Mouse (Mus musculus): Measurements from ENCODE around the gene Itga2b. TPM values are rescaled to one million over a fixed set of nuclear protein-coding genes. Genes with fewer than 3 reads are reported as not detected.
A peak's percentile ranks its signal among the peaks of the same experiment; 100 is the strongest.

Itga2b gene
- polyA plus RNA-seq, 1 experiment from 2014 or later = 13.1 TPM

DNA sequence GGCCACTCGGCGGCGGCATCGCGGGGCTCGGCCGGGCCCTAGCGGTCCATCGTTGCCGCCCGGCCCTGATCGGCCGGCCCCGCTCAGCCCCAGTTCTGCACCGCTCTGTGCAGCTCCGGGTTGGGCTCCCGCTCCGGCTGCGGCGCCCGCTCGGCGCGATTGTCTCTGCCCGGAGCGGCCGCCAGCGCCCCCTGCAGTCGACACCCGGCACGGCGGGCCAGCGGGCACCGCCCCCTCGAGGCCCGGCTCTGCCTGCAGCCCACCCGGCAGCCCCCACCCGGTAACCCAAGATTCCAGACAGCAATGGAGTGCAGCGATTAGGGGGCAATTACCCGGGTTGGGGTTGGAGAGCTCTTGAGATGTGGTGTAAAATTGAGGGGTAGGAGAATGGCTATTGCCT is 22.4 kb downstream of the Itga2b start, which contains the start of gene Fam171a2:
Fam171a2 (minus strand) TSS at position 186 of the 400 bp plus-strand sequence.
- peak within 1 kb of the TSS; percentile 99 for H3K27ac ChIP-seq (ENCODE audit: low read depth, low read length)
- peak within 1 kb of the TSS; percentile 69 for H3K4me2 ChIP-seq (ENCODE audit: low read length)
- H3K36me3 ChIP-seq (ENCODE audit: control insufficient read depth, insufficient read depth, low read length) = peaks cover 7% of the 10 kb centered on the region
- H3K9ac ChIP-seq (ENCODE audit: low read depth, low read length) = peak within 1 kb of the TSS; percentile 100
- H3K9me3 ChIP-seq (ENCODE audit: control insufficient read depth, low read length) = no peaks in the 10 kb centered on the region
- no peaks in the 10 kb centered on the region for H3K27me3 ChIP-seq (replicated peaks; ENCODE audit: control insufficient read depth, insufficient read depth, low read length)
- ATAC-seq = peak; percentile 80
- WGBS = 0% methylated on average over 37 of the region's 40 CpGs
- H3K4me3 ChIP-seq (ENCODE audit: low read length) = peak within 1 kb of the TSS; percentile 98
- H3K4me1 ChIP-seq (ENCODE audit: control insufficient read depth, insufficient read depth, low read depth, low read length) = peaks cover 31% of the 10 kb centered on the region

DNA sequence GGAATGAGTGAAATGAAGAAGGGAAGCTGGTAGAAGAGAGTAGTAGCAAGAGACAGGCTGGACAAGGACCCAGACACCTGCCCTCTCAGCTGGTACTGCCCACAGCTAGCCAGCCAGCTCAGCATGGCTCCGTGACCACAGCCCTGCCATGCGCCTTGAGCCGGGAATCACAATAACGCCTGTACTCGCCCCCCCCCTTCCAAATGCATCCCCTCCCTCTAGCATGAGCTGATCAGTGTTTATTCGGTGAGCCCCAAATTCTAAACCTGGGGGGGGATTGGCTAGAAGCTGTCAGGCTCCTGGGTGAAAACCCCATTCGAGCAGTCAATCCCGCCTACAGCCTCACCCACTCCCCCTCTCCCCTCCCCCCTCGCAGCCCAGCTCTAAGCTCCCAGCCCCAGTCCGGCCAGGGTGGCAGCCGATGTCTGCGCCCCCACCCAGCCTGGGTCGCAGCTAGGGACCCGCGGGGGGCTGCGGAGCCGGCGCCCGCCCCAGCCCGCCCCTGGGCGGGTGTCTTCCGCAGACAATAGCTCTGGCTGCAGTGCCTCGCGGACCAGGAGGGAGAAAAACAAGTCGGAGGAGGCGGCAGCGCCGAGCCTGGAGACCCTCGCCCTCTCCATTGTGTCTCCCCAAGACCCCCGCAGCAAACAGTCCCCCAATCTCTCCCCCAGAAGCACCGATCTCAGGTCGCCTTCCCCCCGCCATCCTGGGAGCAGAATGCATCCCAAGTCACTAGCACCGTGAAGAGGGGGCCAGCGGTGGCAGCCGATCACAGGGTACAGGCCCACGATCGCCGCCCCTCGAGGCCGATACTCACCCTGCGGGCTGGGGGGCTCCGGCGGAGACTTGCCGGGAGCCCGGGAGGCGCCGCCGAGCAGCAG is 23.1 kb downstream of the Itga2b start:
- WGBS = 0% methylated on average over 33 of the region's 49 CpGs
- H3K4me1 ChIP-seq (ENCODE audit: control insufficient read depth, insufficient read depth, low read depth, low read length) = peaks cover 31% of the 10 kb centered on the region
- ATAC-seq = peak; percentile 71
- H3K4me3 ChIP-seq (ENCODE audit: low read length) = peak overlapping the region; percentile 98
- H3K4me2 ChIP-seq (ENCODE audit: low read length) = peak overlapping the region; percentile 69
- H3K9me3 ChIP-seq (ENCODE audit: control insufficient read depth, low read length) = no peaks in the 10 kb centered on the region
- H3K9ac ChIP-seq (ENCODE audit: low read depth, low read length) = peak overlapping the region; percentile 100
- peak overlapping the region; percentile 99 for H3K27ac ChIP-seq (ENCODE audit: low read depth, low read length)
- no peaks in the 10 kb centered on the region for H3K27me3 ChIP-seq (replicated peaks; ENCODE audit: control insufficient read depth, insufficient read depth, low read length)
- H3K36me3 ChIP-seq (ENCODE audit: control insufficient read depth, insufficient read depth, low read length) = peaks cover 10% of the 10 kb centered on the region

DNA sequence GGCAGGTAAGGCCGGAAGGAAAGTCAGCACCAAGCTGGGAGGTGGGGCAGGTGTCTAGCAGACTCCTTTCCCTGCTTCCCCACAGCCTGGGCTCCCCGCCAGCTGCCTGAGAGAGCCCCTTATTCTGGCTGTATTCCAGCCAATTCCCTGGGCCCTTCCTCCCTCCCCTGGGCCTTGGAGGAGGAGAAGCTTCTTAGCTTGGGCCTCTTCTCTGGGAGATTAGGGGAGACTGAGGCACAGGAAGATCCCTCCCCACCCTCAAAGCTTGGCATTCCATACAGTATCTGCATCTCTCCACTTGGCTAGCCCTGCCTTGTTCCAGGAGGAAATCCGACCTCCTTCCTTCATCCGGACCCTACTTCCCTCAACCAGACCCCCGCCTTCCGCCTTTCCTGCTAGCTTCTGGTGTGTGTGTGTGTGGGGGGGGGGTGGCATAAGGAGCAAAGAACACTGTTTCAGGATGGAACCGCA is 24.0 kb downstream of the Itga2b start:
- peak overlapping the region; percentile 99 for H3K27ac ChIP-seq (ENCODE audit: low read depth, low read length)
- peak overlapping the region; percentile 100 for H3K9ac ChIP-seq (ENCODE audit: low read depth, low read length)
- no peaks in the 10 kb centered on the region for H3K9me3 ChIP-seq (ENCODE audit: control insufficient read depth, low read length)
- H3K27me3 ChIP-seq (replicated peaks; ENCODE audit: control insufficient read depth, insufficient read depth, low read length) = no peaks in the 10 kb centered on the region
- peaks cover 31% of the 10 kb centered on the region for H3K4me1 ChIP-seq (ENCODE audit: control insufficient read depth, insufficient read depth, low read depth, low read length)
- WGBS = 1% methylated on average over 7 of the region's 7 CpGs
- peak overlapping the region; percentile 69 for H3K4me2 ChIP-seq (ENCODE audit: low read length)
- H3K4me3 ChIP-seq (ENCODE audit: low read length) = peak overlapping the region; percentile 98
- H3K36me3 ChIP-seq (ENCODE audit: control insufficient read depth, insufficient read depth, low read length) = peaks cover 13% of the 10 kb centered on the region
- peak; percentile 2; the same call in 1 of the 2 replicates for ATAC-seq

DNA sequence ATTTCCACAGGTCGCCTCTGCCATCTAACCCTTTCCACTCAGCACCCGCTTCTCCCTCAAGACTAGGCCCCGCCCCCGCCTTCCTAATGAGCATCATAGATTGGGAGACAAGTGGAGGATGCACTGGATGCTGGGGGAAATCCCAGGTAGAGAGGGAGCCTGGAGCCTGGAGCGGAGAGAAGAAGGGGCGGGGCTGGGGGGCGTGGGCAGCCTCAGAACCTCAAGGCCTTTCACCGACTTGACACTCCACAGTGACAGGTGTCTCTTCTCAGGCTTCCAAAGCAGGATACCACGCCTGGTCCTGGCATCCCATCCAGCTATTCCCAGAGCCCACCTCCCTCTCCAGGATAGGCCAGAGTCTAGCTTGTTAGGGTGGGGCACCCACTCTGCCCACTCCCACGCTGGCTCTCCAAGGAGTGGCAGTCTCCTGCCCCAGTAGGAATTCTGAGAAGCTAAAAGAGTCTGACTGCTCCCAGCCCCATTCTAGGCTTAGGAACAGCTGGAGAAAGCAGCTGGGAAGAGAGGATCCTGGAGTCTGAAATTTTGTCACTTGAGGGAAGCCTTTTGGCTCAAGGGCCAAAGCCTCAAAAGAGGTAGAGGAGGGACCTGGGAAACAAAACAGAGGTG is 24.5 kb downstream of the Itga2b start:
- 13% methylated on average over 10 of the region's 10 CpGs for WGBS

DNA sequence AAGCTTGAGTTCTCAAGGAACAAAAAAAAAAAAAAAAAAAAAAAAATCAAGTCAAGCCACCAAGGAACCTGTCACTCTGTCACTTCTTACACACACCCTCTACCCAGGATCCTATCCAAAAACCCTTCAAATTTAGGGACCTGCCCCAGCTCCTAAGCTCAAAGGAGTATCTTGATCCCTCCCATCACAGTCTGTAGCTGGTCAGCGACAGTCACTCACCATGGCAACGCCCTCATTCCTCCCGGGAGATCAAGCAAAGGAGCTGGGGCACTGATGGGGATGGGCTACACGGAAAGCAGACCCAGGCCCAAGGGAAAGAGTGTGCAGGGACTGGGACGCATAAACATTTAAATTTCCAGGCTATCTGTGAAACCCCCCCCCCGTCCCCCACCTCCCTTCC is 25.1 kb downstream of the Itga2b start:
- Histone ChIP-seq H3K4me1 (ENCODE audit: control insufficient read depth, insufficient read depth, low read depth, low read length) (peaks cover 31% of the 10 kb centered on the region), H3K36me3 (ENCODE audit: control insufficient read depth, insufficient read depth, low read length) (peaks cover 17% of the 10 kb centered on the region), H3K9me3 (ENCODE audit: control insufficient read depth, low read length) (no peaks in the 10 kb centered on the region), H3K4me2 (ENCODE audit: low read length) (peak overlapping the region; percentile 69), H3K27me3 (replicated peaks; ENCODE audit: control insufficient read depth, insufficient read depth, low read length) (no peaks in the 10 kb centered on the region), H3K4me3 (ENCODE audit: low read length) (peak overlapping the region; percentile 98), H3K27ac (ENCODE audit: low read depth, low read length) (0 out of 2 replicates have a peak overlapping the region, but pooled peaks have one; percentile 13), H3K9ac (ENCODE audit: low read depth, low read length) (peak overlapping the region; percentile 100; the same call in 1 of the 2 replicates)
- no peak for ATAC-seq
- 4% methylated on average over 6 of the region's 6 CpGs for WGBS

More for the DNA sequence above, 24.5 kb downstream of the Itga2b start:
- Histone ChIP-seq H3K4me2 (ENCODE audit: low read length) (peak overlapping the region; percentile 69), H3K4me3 (ENCODE audit: low read length) (peak overlapping the region; percentile 98), H3K27me3 (replicated peaks; ENCODE audit: control insufficient read depth, insufficient read depth, low read length) (no peaks in the 10 kb centered on the region), H3K9ac (ENCODE audit: low read depth, low read length) (peak overlapping the region; percentile 100), H3K27ac (ENCODE audit: low read depth, low read length) (peak overlapping the region; percentile 99), H3K9me3 (ENCODE audit: control insufficient read depth, low read length) (no peaks in the 10 kb centered on the region), H3K36me3 (ENCODE audit: control insufficient read depth, insufficient read depth, low read length) (peaks cover 14% of the 10 kb centered on the region), H3K4me1 (ENCODE audit: control insufficient read depth, insufficient read depth, low read depth, low read length) (peaks cover 31% of the 10 kb centered on the region)
- peak; percentile 3; the same call in 1 of the 2 replicates for ATAC-seq

DNA sequence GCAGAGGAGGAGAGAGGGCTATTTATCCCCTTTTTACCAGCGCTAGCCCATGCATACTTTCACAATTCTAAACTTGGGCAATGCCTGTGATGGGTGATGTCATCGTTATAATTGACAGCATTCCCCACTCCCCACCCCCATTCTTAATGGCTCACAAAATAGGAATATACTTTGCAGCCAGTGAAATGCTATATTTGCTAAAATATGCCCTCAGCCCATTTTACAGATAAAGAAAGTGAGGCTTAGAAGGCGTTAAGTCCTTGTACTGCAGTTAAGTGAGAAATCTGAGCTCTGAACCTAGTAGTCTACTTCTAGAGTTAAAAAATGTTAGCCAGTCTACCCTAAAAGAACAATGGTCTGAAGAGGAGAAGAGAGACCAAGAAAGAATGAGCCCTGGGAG is 25.6 kb downstream of the Itga2b start:
- no peak overlapping the region for H3K27ac ChIP-seq (ENCODE audit: low read depth, low read length)
- H3K27me3 ChIP-seq (replicated peaks; ENCODE audit: control insufficient read depth, insufficient read depth, low read length) = no peaks in the 10 kb centered on the region
- H3K4me1 ChIP-seq (ENCODE audit: control insufficient read depth, insufficient read depth, low read depth, low read length) = peaks cover 31% of the 10 kb centered on the region
- no peak overlapping the region for H3K4me3 ChIP-seq (ENCODE audit: low read length)
- ATAC-seq = no peak
- H3K9ac ChIP-seq (ENCODE audit: low read depth, low read length) = no peak overlapping the region
- WGBS = 83% methylated on average over 3 of the region's 3 CpGs
- H3K9me3 ChIP-seq (ENCODE audit: control insufficient read depth, low read length) = no peaks in the 10 kb centered on the region
- H3K36me3 ChIP-seq (ENCODE audit: control insufficient read depth, insufficient read depth, low read length) = peaks cover 22% of the 10 kb centered on the region
- no peak overlapping the region; the same call in 1 of the 2 replicates for H3K4me2 ChIP-seq (ENCODE audit: low read length)

DNA sequence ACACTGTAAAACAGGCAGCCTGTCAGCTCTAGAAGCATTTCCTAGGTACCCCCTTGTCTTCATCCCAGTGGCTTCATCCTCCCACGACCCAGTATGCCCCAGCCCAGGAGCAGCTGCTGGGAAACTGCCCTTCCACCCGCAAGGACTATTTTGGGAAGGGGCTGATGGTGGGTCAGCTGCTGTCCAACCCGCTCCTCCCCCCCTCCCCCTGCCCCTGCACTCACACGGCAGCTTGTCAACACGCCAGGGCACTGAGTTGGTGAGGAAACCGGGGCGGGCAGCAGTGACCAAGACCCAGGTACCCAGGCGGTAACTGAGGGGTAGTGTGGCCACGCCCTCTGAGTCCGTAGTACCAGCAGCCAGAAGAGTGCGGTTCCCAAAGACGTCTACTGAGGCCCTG is 26.2 kb downstream of the Itga2b start:
- Histone ChIP-seq H3K27me3 (replicated peaks; ENCODE audit: control insufficient read depth, insufficient read depth, low read length) (no peaks in the 10 kb centered on the region), H3K9me3 (ENCODE audit: control insufficient read depth, low read length) (no peaks in the 10 kb centered on the region), H3K4me2 (ENCODE audit: low read length) (no peak overlapping the region), H3K36me3 (ENCODE audit: control insufficient read depth, insufficient read depth, low read length) (peaks cover 25% of the 10 kb centered on the region), H3K27ac (ENCODE audit: low read depth, low read length) (no peak overlapping the region), H3K4me1 (ENCODE audit: control insufficient read depth, insufficient read depth, low read depth, low read length) (peaks cover 32% of the 10 kb centered on the region), H3K4me3 (ENCODE audit: low read length) (no peak overlapping the region), H3K9ac (ENCODE audit: low read depth, low read length) (no peak overlapping the region)
- ATAC-seq = no peak
- 67% methylated on average over 12 of the region's 12 CpGs for WGBS

DNA sequence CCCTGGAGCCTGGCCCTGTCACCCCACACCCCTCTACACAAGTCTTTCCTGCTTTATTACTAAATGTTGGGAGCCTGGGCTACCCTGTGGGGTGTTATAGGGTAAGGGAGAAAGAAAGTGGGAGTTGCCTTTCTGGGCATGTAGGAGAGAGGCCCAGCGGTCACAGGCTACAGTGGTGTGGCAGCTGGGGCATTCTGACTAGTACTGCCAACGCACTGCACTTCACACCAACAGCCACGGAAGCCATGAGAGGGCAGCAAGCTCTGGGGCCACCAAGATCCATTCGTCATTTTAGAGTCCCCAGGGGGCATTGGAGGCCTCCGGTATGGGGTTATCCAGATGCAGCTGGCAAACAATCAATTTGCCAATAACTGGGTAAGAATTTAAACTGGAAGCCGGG is 27.8 kb downstream of the Itga2b start:
- H3K4me1 ChIP-seq (ENCODE audit: control insufficient read depth, insufficient read depth, low read depth, low read length) = peaks cover 37% of the 10 kb centered on the region
- H3K9me3 ChIP-seq (ENCODE audit: control insufficient read depth, low read length) = no peaks in the 10 kb centered on the region
- H3K27me3 ChIP-seq (replicated peaks; ENCODE audit: control insufficient read depth, insufficient read depth, low read length) = no peaks in the 10 kb centered on the region
- H3K4me2 ChIP-seq (ENCODE audit: low read length) = no peak overlapping the region
- WGBS = 78% methylated on average over 6 of the region's 6 CpGs
- H3K4me3 ChIP-seq (ENCODE audit: low read length) = no peak overlapping the region
- no peak overlapping the region for H3K9ac ChIP-seq (ENCODE audit: low read depth, low read length)
- ATAC-seq = no peak
- H3K36me3 ChIP-seq (ENCODE audit: control insufficient read depth, insufficient read depth, low read length) = peaks cover 33% of the 10 kb centered on the region
- H3K27ac ChIP-seq (ENCODE audit: low read depth, low read length) = no peak overlapping the region

DNA sequence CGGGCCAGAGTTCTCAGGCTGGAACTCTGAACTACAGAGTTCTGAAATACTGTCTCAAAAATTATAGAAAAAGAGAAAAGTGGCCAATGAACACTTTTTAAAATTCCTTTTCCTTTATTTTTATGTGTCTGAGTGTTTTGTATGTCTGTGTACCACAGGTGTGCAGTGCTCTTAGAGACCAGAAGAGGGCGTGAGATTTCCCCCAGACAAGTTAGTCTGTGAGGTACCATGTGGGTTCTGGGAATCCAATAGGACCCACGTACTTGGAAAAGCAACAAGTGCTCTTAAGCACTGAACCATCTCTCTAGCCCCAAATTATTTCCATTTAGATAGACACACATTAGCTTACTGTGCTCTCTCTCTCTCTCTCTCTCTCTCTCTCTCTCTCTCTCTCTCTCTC is 28.5 kb downstream of the Itga2b start:
- no peak for ATAC-seq
- Histone ChIP-seq H3K4me3 (ENCODE audit: low read length) (no peak overlapping the region), H3K9me3 (ENCODE audit: control insufficient read depth, low read length) (no peaks in the 10 kb centered on the region), H3K9ac (ENCODE audit: low read depth, low read length) (no peak overlapping the region), H3K27me3 (replicated peaks; ENCODE audit: control insufficient read depth, insufficient read depth, low read length) (no peaks in the 10 kb centered on the region), H3K4me1 (ENCODE audit: control insufficient read depth, insufficient read depth, low read depth, low read length) (peaks cover 39% of the 10 kb centered on the region), H3K4me2 (ENCODE audit: low read length) (no peak overlapping the region), H3K36me3 (ENCODE audit: control insufficient read depth, insufficient read depth, low read length) (peaks cover 33% of the 10 kb centered on the region), H3K27ac (ENCODE audit: low read depth, low read length) (no peak overlapping the region)
- 82% methylated on average over 3 of the region's 3 CpGs for WGBS

All from hindbrain, embryonic 16.5 days (tissue).